Mouse (Mus musculus) G1E (cell line): ENCODE data around the gene Il16. TPM values are rescaled to one million over a fixed set of nuclear protein-coding genes. Genes with fewer than 3 reads are reported as not detected.

Experiments
- ATAC-seq: 2 replicates; pipeline ENCODE4 v1.8.0; 2016; ENCODE audit warnings: mild to moderate bottlenecking; ENCODE audit not compliant: insufficient number of reproducible peaks, poor library complexity, low FRiP score, severe bottlenecking; ENCODE audit errors: extremely low read depth
- DNase-seq: peaks from one replicate; pipeline ENCODE4 v3.0.0; 2012; ENCODE audit warnings: low spot score
- H3K27me3 ChIP-seq: 2 replicates; pipeline ENCODE4 v1.6.1; 2012; ENCODE audit warnings: mild to moderate bottlenecking, low read length, inconsistent platforms; ENCODE audit not compliant: insufficient read depth
- H3K36me3 ChIP-seq: replicated peaks from 2 replicates; pipeline ENCODE3; 2012; ENCODE audit warnings: mild to moderate bottlenecking, inconsistent platforms
- H3K4me1 ChIP-seq: 2 replicates; pipeline ENCODE4 v1.6.1; 2012; ENCODE audit warnings: low read depth, low read length, inconsistent platforms, mixed read lengths; ENCODE audit not compliant: insufficient read depth
- H3K4me3 ChIP-seq: 2 replicates; pipeline ENCODE4 v1.5.1; 2012; ENCODE audit warnings: low read depth, mild to moderate bottlenecking, inconsistent platforms, low read length, moderate library complexity, mixed read lengths
- H3K9me3 ChIP-seq: replicated peaks from 2 replicates; pipeline ENCODE4 v1.6.1; 2012; ENCODE audit warnings: inconsistent platforms
- CTCF ChIP-seq: IDR thresholded peaks from 2 replicates; pipeline ENCODE4 v1.5.1; 2012; ENCODE audit warnings: low read depth, low read length, inconsistent platforms, mixed read lengths
- GATA1 ChIP-seq: IDR thresholded peaks from 2 replicates; pipeline ENCODE4 v1.6.1; 2012; ENCODE audit warnings: borderline replicate concordance, low read length, inconsistent platforms, mixed read lengths
- GATA2 ChIP-seq: IDR thresholded peaks from 2 replicates; pipeline ENCODE4 v1.6.1; 2012; ENCODE audit warnings: low read depth, low read length, inconsistent platforms, borderline replicate concordance
- POLR2AphosphoS5 ChIP-seq: IDR thresholded peaks from 2 replicates; pipeline ENCODE4 v1.6.1; 2012; ENCODE audit warnings: low read depth, low read length, inconsistent platforms; ENCODE audit not compliant: insufficient replicate concordance
- TAL1 ChIP-seq: conservative IDR thresholded peaks from 2 replicates; pipeline ENCODE4 v1.6.1; 2012; ENCODE audit warnings: low read depth, low read length, inconsistent platforms, mixed read lengths
- polyA plus RNA-seq: library from polyadenylated mRNA; stranded (reverse); fragments of >175 nt; gene quantifications from 2 replicates; pipeline ENCODE4 v1.2.3, GENCODE M21; 2012
- total RNA-seq, 2 experiments: library from RNA; stranded (forward) in 1 of 2; stranded (reverse) in 1 of 2; fragments of 200-1000 nt in 1 of 2; fragments of >200 nt in 1 of 2; fragmentation: Nextera tagmentation in 1 of 2; gene quantifications; 2 replicates each; pipeline ENCODE4 v1.2.3; 2014 to 2017

Il16 gene
- total and polyA plus RNA-seq, 3 experiments = 0.02 to 1.1 TPM; not detected in 1

GRCm38 (mm10) chr7:83635726-83636125 is 109.8 kb downstream of the Il16 start:
- H3K9me3 ChIP-seq = no peaks in the 10 kb centered on the region
- no peak overlapping the region for H3K4me3 ChIP-seq
- H3K4me1 ChIP-seq = peaks cover 16% of the 10 kb centered on the region
- TF ChIP-seq CTCF (no peak), POLR2AphosphoS5 (no peak), GATA2 (no peak), TAL1 (no peak), GATA1 (no peak)
- DNase-seq (no peak), ATAC-seq (no peak)
- H3K36me3 ChIP-seq = peaks cover 2% of the 10 kb centered on the region
- H3K27me3 ChIP-seq = peaks cover 3% of the 10 kb centered on the region; the same call in 1 of the 2 replicates

GRCm38 (mm10) chr7:83633856-83634255 is 111.7 kb downstream of the Il16 start:
- ATAC-seq (no peak), DNase-seq (no peak)
- TF ChIP-seq GATA2 (no peak), POLR2AphosphoS5 (no peak), TAL1 (no peak), GATA1 (no peak), CTCF (no peak)
- no peaks in the 10 kb centered on the region for H3K9me3 ChIP-seq
- peaks cover 16% of the 10 kb centered on the region for H3K4me1 ChIP-seq
- no peak overlapping the region for H3K4me3 ChIP-seq
- H3K27me3 ChIP-seq = no peaks in the 10 kb centered on the region
- peaks cover 2% of the 10 kb centered on the region for H3K36me3 ChIP-seq

GRCm38 (mm10) chr7:83632682-83633120 is 112.8 kb downstream of the Il16 start:
- DNase-seq (no peak), ATAC-seq (no peak)
- Histone ChIP-seq H3K27me3 (no peaks in the 10 kb centered on the region), H3K4me3 (peak overlapping the region; percentile 77; the same call in 1 of the 2 replicates), H3K36me3 (peaks cover 2% of the 10 kb centered on the region), H3K4me1 (peaks cover 16% of the 10 kb centered on the region), H3K9me3 (no peaks in the 10 kb centered on the region)
- no peak for TF ChIP-seq GATA2
- TF ChIP-seq TAL1 = no peak
- no peak for TF ChIP-seq GATA1
- TF ChIP-seq CTCF = no peak
- no peak for TF ChIP-seq POLR2AphosphoS5

- peak; percentile 92 for DNase-seq
- H3K9me3 ChIP-seq = no peaks in the 10 kb centered on the region
- TF ChIP-seq GATA2 (no peak), POLR2AphosphoS5 (no peak), TAL1 (no peak), CTCF (no peak), GATA1 (no peak)
- H3K4me3 ChIP-seq = peak within 1 kb of the TSS; percentile 77
- H3K27me3 ChIP-seq = no peaks in the 10 kb centered on the region
- H3K4me1 ChIP-seq = peaks cover 16% of the 10 kb centered on the region
- peak; percentile 98 for ATAC-seq
- H3K36me3 ChIP-seq = peaks cover 2% of the 10 kb centered on the region
Observed at GRCm38 (mm10) chr7:83631828-83632681, 113.5 kb downstream of the Il16 start, which contains the start of gene Stard5. Gene Stard5 (plus strand): TSS chr7:83631959.

- Histone ChIP-seq H3K4me1 (peaks cover 16% of the 10 kb centered on the region), H3K4me3 (peak overlapping the region; percentile 77), H3K36me3 (no peaks in the 10 kb centered on the region), H3K9me3 (no peaks in the 10 kb centered on the region), H3K27me3 (no peaks in the 10 kb centered on the region)
- TF ChIP-seq CTCF = no peak
- ATAC-seq = peak; percentile 35
- DNase-seq = peak; percentile 6
Observed at GRCm38 (mm10) chr7:83631073-83631827, 114.3 kb downstream of the Il16 start.

- no peak for ATAC-seq
- Histone ChIP-seq H3K4me1 (peaks cover 14% of the 10 kb centered on the region), H3K36me3 (no peaks in the 10 kb centered on the region), H3K4me3 (no peak overlapping the region), H3K27me3 (peaks cover 2% of the 10 kb centered on the region; the same call in 1 of the 2 replicates), H3K9me3 (no peaks in the 10 kb centered on the region)
- TF ChIP-seq POLR2AphosphoS5 = no peak
- DNase-seq = no peak
Observed at GRCm38 (mm10) chr7:83627369-83627768, 118.2 kb downstream of the Il16 start.
